In the genomic region with DNA sequence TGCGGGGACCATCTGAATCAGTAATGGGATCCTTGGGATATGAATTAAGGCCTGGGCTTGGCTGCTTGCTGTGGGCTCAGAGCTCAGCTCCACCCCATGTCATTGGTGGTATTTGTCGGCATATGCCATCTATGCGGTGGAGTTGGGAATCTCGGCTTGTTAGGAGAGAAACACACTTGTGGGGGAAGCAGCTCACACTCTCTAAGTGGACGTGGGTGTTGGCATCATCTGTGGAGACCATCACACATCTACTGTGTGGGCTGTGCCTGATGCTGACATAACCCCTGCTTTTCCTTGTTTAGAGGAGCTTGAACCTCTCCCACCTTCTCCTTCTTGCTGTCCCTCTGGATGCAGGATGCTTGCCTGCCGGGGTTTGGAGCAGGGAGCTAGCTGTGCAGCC, we compare ENCODE assay signal across 17 mouse cellular contexts.
DNase-seq lines count a peak whose midpoint lies in the region; ATAC-seq lines count a peak whose summit lies in the region.
"Had no signal": no experiment of that assay in that cellular context is flagged by ENCODE, and none has a peak within 500 bp of the region (broad histone marks: within the 10 kb centered on the region; RNA-seq: fewer than 3 reads in every experiment).

No protein-coding gene starts in this region.

- H3K9ac ChIP-seq in hindbrain, embryonic 12.5 days: no peak overlapping the region
- H3K9ac ChIP-seq in hindbrain, embryonic 16.5 days (ENCODE audit: low read depth, low read length): no peak overlapping the region
- H3K9ac ChIP-seq: embryonic facial prominence, embryonic 15.5 days; limb, embryonic 13.5 days; liver, postnatal 0 days had no signal

- no peaks in the 10 kb centered on the region for H3K36me3 ChIP-seq in hindbrain, embryonic 12.5 days
- H3K36me3 ChIP-seq in hindbrain, embryonic 16.5 days (ENCODE audit: control insufficient read depth, insufficient read depth, low read length): no peaks in the 10 kb centered on the region
- H3K36me3 ChIP-seq: embryonic facial prominence, embryonic 15.5 days; limb, embryonic 13.5 days had no signal

- H3K27me3 ChIP-seq in hindbrain, embryonic 12.5 days: 0 out of 2 replicates have a peak, but pooled peaks cover 4% of the 10 kb centered on the region
- H3K27me3 ChIP-seq in hindbrain, embryonic 16.5 days (replicated peaks; ENCODE audit: control insufficient read depth, insufficient read depth, low read length): no peaks in the 10 kb centered on the region
- H3K27me3 ChIP-seq: embryonic facial prominence, embryonic 15.5 days; limb, embryonic 13.5 days had no signal

- peak; percentile 68 for DNase-seq in right cerebral cortex, postnatal 25 days
- DNase-seq in right cerebral cortex, postnatal 14 days: no peak
- peak; percentile 56 to 93 for DNase-seq in left cerebral cortex, postnatal 25 days (ENCODE audit: low spot score in 2 of 2)
- DNase-seq in MN1 (ENCODE audit: low spot score): no peak
- no peak for DNase-seq in retina, embryonic 14.5 days (ENCODE audit: low spot score)
- no peak for DNase-seq in kidney, adult 8-10 months
- DNase-seq: heart, postnatal 14 days; kidney, postnatal 10 days; liver, postnatal 0 days; lung, postnatal 36 days; retina, postnatal 1 day; thymus, adult 2 months had no signal

- intact Hi-C loops in left cerebral cortex, postnatal 25 days (cut with DNase I): loop anchor here (2.0 kb wide), 1 partner anchor 26 kb away; no protein-coding TSS in a partner anchor

- peak overlapping the region; percentile 66; the same call in 1 of the 2 replicates for H3K27ac ChIP-seq in hindbrain, embryonic 12.5 days
- no peak overlapping the region for H3K27ac ChIP-seq in hindbrain, embryonic 16.5 days (ENCODE audit: low read depth, low read length)
- H3K27ac ChIP-seq: embryonic facial prominence, embryonic 15.5 days; limb, embryonic 13.5 days had no signal

- H3K4me3 ChIP-seq in hindbrain, embryonic 12.5 days: no peak overlapping the region
- H3K4me3 ChIP-seq in hindbrain, embryonic 16.5 days (ENCODE audit: low read length): no peak overlapping the region
- H3K4me3 ChIP-seq: embryonic facial prominence, embryonic 15.5 days; limb, embryonic 13.5 days had no signal

- H3K9me3 ChIP-seq in hindbrain, embryonic 12.5 days (replicated peaks): no peaks in the 10 kb centered on the region
- H3K9me3 ChIP-seq in hindbrain, embryonic 16.5 days (ENCODE audit: control insufficient read depth, low read length): no peaks in the 10 kb centered on the region
- H3K9me3 ChIP-seq: embryonic facial prominence, embryonic 15.5 days; limb, embryonic 13.5 days had no signal

- peaks cover 58% of the 10 kb centered on the region for H3K4me1 ChIP-seq in hindbrain, embryonic 12.5 days
- H3K4me1 ChIP-seq in hindbrain, embryonic 16.5 days (ENCODE audit: control insufficient read depth, insufficient read depth, low read depth, low read length): peaks cover 12% of the 10 kb centered on the region

- WGBS in hindbrain, embryonic 12.5 days: 86% methylated on average over 6 of the region's 6 CpGs
- WGBS in hindbrain, embryonic 16.5 days: 83% methylated on average over 6 of the region's 6 CpGs

- ATAC-seq in hindbrain, embryonic 12.5 days (ENCODE audit: low FRiP score): no peak
- ATAC-seq in hindbrain, embryonic 16.5 days: no peak
- ATAC-seq: intestine, embryonic 16.5 days; liver, postnatal 0 days had no signal

- no peak overlapping the region for H3K4me2 ChIP-seq in hindbrain, embryonic 12.5 days (replicated peaks)
- H3K4me2 ChIP-seq in hindbrain, embryonic 16.5 days (ENCODE audit: low read length): no peak overlapping the region
- H3K4me2 ChIP-seq: embryonic facial prominence, embryonic 15.5 days; limb, embryonic 13.5 days had no signal

Comparison
In these comparisons a context has a peak if more than half of its experiments do, and no peak if none do; other contexts are left out.
1. DNase-seq: peak in right cerebral cortex, postnatal 25 days (single experiment) and left cerebral cortex, postnatal 25 days (2 of 2); none in right cerebral cortex, postnatal 14 days (single experiment), MN1 (single experiment), retina, embryonic 14.5 days (single experiment) and kidney, adult 8-10 months (0 of 2).